Mouse (Mus musculus) liver, embryonic 14.5 days (tissue): ENCODE measurements at regions not wholly inside any gene's neighbourhood (a gene's known extent, or its start where the extent isn't known, plus 50 kb on each side); places are given as distances from the start of the nearest gene placed in this dataset.

Experiments used
- CTCF ChIP-seq: IDR thresholded peaks from 2 replicates; pipeline ENCODE4 v1.5.1; 2016; ENCODE audit warnings: antibody characterized with exemption, low read depth, control low read depth
- EP300 ChIP-seq: IDR thresholded peaks from 2 replicates; pipeline ENCODE4 v1.6.1; 2016; ENCODE audit warnings: antibody characterized with exemption, low read depth

- TF ChIP-seq CTCF (no peak), EP300 (no peak)
Measured at GRCm38 (mm10) chr1:152170583-152170982, 80.7 kb upstream of the 1700025G04Rik start.
